Mouse (Mus musculus): ENCODE results near the gene Bco2.

Gene Bco2

GRCm38 (mm10) chr9:50561145-50561917, 6.3 kb upstream of the Bco2 start, which contains the start of gene Tex12:
Tex12 (minus strand) TSS chr9:50561325.
- no peak for DNase-seq (ENCODE audit: low spot score in 2 of 2)

DNA sequence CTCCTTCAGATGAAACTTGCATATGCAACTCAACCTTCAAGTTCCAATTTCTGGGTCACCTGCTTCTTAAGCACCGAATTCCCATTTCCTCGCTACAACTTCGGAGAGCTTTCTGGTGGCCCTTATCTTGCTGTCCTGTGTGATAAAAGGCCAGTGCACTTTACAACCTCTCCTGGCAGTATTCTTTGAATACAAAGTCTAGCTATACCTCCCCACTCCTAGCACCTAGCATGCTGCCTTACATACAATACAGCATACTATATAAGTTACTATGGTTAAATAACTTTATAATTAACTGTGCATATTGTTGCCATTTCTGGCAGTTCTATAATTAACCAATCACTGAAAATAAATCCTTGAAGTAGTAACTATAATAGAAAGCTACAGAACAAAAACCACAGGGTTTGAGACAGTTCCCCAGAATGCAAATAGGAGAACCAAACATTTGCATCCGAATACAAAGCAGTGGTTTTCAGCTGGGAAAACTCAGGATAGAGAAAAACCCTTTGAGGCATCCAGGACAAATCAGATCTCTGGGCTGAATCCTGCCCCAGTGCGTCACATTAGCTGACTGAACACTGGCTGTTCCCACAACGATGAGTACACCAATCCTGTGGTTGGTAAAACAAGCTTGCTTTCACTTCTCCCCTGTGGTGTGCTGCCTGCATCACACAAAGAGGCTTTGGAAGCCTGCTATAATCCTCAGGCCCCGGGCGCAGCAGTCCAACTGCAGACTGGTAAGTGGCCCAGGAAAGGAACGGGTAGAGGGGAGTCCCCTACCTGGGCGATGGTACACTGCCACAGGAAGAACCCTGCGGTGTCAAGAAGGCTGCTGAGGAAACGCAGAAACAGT, 514 bp downstream of the Bco2 start, which contains the start of gene Il18:
TSS of gene Il18 (plus strand) at position 587 of the 853 bp plus-strand sequence.
- peak; percentile 48 to 67 for DNase-seq (ENCODE audit: low spot score in 2 of 2)

DNA sequence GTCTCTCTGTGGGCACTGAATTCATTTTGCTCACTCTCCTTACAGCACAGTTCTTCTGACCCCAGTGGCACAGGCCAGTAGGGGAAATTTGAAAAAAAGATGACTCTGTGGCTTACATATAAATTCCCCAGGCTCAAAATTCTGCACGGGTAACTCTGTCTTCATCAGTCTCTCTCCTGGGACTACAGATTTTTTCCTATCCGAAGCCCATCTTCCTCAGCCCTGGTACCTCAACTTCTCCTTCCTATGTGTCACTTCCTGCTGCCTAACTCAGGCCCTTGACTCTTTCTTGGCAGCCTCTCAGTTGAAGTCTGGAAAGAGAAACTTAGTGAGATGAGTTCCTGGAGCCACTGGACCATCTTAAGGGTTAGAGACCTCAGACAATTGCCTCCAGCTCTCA, 1.4 kb downstream of the Bco2 start:
- DNase-seq (ENCODE audit: low spot score in 2 of 2), result no peak

DNA sequence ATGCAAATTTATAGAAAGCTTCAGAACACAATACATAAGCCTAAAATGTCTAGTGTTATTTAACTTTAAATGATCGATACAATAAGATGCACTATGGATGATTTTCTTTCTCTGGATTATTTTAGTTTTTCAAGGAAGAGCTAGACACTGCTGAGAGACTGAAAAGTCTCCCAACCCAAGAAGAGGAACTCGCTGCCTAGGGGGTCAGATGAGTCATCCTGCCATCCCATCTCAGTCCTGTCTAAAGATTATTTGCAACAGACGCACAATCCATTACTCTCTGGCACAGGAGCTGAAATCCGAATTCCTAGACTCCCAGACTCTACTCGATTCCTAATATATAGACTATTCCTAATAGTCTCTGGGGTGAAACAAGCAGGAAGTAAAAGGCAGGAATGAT, 2.8 kb downstream of the Bco2 start:
- DNase-seq (ENCODE audit: low spot score in 2 of 2), result no peak

GRCm38 (mm10) chr9:50548936-50549335, 6.0 kb downstream of the Bco2 start:
- no peak for DNase-seq (ENCODE audit: low spot score in 2 of 2)

DNA sequence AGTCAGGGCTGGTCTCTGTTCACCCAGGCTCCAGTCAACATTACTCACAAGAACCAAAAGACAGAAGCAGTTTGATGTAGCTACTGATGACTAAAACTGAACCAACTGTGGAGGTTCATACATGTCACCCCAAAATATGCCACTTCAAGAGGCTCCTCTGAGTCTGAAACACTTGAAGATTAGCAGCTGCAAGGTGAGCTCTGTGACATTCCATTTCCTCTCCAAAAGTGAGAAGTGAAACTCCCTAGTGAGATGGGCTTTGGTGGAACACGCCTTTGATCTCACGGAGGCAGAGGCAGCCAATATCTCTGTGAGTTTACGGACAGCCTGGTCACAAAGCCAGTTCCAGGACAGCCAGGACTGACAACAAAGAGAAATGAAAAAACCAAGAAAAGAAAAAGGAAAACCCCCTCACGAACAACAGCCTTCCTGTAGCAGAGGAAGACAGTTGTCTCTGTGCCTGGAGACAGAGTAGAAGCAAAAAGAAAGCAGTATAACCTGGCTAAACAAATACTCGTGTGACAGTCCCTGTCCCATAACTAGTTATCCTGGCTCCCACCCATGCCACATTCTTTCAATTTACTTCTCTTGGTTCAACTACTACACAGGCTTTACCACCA, 7.0 kb downstream of the Bco2 start:
- no peak for DNase-seq (ENCODE audit: low spot score in 2 of 2)

GRCm38 (mm10) chr9:50542401-50542800, 12.6 kb downstream of the Bco2 start:
- no peak for DNase-seq (ENCODE audit: low spot score in 2 of 2)

DNA sequence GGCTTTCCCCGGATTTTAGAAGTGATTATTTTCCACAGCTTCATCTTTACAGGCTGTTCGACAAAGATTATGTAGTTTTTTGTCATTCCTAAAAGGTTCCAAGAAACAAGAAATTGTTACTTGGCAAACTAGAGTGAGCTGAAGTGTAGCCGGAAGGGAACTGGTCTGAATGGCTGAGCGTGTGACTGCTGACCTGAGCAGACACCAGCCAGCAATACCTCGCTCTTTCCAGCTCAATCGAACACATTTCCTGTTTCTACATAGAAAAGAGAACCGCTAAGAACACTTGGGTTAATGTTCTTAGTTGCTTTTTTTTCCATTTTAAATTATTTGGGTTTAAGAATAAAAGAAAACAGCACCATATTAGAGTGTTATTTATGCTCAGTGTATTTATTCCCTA, 14.8 kb downstream of the Bco2 start:
- DNase-seq (ENCODE audit: low spot score in 2 of 2), result no peak

DNA sequence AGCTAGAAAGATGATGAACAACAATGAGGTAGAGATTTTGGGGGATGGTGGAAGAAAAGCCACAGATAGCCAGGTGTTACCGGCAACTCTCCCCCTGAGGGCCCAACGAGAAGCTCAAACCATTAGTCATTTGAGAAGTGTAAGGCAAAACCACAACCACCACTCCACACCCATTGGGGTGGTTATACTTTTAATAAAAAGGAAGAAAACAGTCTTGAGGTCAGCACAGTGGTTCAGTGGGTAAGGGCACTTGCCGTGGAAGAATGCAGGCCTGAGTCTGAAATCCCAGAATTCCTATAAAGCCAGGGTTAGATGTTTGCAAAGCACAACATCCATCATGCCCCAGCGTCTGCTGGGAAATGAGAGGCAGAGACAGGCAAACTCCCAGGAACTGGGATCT, 17.7 kb downstream of the Bco2 start:
- DNase-seq (ENCODE audit: low spot score in 2 of 2), result no peak

DNA sequence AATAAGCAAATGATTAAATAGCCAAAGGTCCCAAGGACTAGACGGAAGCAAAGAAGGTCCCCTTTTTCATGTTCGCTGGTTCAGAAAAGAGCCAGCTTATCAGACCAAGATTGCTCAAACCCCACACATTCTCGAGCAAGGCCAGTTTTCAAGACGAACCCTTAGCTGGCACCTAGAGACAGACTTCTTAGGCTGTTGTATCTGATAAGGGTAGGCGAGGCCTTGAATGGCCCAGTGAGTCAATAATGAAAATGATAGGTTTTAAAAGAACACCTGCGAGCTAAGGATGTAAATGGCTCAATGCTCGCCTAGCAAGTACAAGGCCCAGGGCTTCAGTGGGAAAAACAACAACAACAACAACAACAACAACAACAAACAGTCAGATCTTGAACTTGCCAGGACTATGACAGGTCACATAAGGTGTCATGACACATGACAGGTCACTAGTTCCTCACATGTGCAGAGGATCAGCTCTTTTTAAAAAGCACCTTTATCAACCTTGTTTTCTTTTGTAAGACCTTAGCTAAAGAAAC, 18.3 kb downstream of the Bco2 start:
- DNase-seq (ENCODE audit: low spot score in 2 of 2), result no peak

- DNase-seq (ENCODE audit: low spot score in 2 of 2), result no peak
Observed at GRCm38 (mm10) chr9:50535930-50536329, 19.1 kb downstream of the Bco2 start.

- DNase-seq (ENCODE audit: low spot score in 2 of 2), result no peak
Observed at GRCm38 (mm10) chr9:50533791-50534190, 21.2 kb downstream of the Bco2 start.

GRCm38 (mm10) chr9:50533328-50533727, 21.7 kb downstream of the Bco2 start:
- DNase-seq (ENCODE audit: low spot score in 2 of 2), result no peak

GRCm38 (mm10) chr9:50530890-50531289, 24.1 kb downstream of the Bco2 start:
- peak in 1 of 2 experiments; percentile 10 for DNase-seq (ENCODE audit: low spot score in 2 of 2)

- DNase-seq (ENCODE audit: low spot score in 2 of 2), result peak; percentile 92 to 95
Observed at GRCm38 (mm10) chr9:50528293-50528892, 26.6 kb downstream of the Bco2 start, which contains the start of gene Pts. Pts (minus strand) TSS chr9:50528724.

DNA sequence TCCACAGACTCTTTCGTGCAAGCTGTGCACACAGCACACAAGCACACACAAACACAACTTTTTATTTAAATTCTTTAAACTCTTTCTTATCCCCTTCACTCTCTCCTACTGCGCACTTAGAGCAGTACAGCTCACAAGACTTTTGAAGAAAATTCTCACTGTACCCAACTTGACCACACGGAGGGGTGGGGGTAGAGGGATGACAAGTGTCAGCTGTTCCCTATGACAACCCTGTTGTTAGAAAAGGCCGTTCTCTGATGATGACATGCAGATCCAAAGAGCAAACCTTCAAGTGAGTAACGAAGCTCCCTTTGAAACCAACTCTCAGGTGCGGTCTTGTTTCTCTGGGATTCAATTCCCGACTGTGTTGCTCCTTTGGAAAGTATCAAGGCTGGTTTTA, 27.1 kb downstream of the Bco2 start:
- DNase-seq (ENCODE audit: low spot score in 2 of 2), result peak in 1 of 2 experiments; percentile 7

DNA sequence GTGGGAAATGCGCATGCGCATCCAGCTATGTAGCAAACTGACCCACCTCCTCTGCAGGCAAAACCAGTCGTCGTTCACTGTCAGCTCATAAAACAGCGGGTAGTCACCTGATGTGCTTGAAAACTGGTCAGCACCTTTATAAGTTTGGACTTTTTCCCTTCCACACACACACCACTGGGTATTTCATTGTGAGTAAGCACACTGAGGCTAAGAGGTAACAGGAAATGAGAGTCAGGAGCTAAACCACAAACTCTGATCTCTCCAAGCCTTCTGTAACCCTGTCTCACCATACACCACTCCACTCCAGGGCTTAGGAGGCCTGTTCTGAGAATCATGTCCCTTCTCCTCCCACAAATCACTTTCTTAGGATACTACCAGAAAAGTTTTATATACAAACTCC, 29.4 kb downstream of the Bco2 start:
- DNase-seq (ENCODE audit: low spot score in 2 of 2), result no peak

GRCm38 (mm10) chr9:50524936-50525335, 30.0 kb downstream of the Bco2 start:
- DNase-seq (ENCODE audit: low spot score in 2 of 2), result no peak

DNA sequence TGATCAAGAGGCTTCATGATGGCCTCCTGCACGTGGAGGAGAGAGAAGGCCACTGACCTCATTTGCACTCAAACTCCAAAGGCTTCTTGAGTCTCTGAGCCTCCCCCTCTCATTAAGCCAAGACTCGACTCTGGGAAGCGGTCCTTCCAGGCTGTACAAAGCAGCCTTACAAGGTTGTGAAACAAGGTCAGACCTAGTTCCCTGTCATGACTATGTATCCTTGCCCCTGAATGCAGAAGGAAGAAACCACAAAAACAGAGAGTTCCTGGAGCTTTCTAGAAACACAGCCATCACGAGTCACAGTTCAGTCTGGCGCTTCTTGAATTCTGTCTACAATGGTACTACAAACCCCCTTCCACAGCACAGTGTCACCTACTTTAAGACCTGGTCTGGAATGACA, 32.4 kb downstream of the Bco2 start:
- no peak for DNase-seq (ENCODE audit: low spot score in 2 of 2)

DNA sequence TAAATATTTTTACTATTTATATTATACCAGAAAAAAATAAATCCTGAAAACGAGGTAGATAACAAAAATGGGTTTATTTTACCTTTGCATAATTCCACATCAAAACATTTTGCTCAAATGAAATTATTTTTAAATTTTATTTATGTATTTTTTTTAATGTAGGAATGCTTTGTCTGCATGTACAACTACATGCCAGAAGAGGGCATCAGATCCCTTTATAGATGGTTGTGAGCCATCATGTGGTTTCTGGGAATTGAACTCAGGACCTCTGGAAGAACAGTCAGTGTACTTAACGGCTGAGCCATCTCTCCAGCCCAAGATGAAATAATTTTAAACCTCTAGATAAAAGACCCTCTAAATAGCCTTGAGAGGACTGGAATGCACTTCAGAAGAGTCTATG, 33.4 kb downstream of the Bco2 start:
- no peak for DNase-seq (ENCODE audit: low spot score in 2 of 2)

GRCm38 (mm10) chr9:50520748-50521147, 34.2 kb downstream of the Bco2 start:
- DNase-seq (ENCODE audit: low spot score in 2 of 2), result no peak

DNA sequence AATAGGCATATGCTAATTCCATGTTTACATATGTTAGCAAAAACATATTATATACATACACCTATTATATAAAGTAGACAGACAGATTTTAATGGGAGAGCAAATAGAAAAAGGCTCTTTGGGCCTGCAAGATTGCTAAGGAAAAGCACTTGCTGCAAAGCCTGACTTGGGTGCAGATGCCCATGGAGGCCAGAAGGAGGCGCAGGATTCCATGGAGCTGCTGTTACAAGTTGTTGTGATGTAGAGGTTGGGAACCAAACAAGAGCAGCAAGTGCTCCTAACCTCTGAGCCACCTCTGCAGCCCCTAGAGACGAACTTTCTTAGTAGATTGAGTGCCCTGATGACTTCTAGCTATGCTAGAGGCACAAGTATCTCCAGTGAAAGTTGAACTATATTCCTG, 36.2 kb downstream of the Bco2 start:
- DNase-seq (ENCODE audit: low spot score in 2 of 2), result no peak
